Mouse (Mus musculus): ENCODE measurements around the gene Abcc6. TPM values are rescaled to one million over a fixed set of nuclear protein-coding genes. Genes with fewer than 3 reads are reported as not detected.

The Abcc6 gene
- polyA plus RNA-seq, 2 experiments: 4.1 to 12.0 TPM

DNA sequence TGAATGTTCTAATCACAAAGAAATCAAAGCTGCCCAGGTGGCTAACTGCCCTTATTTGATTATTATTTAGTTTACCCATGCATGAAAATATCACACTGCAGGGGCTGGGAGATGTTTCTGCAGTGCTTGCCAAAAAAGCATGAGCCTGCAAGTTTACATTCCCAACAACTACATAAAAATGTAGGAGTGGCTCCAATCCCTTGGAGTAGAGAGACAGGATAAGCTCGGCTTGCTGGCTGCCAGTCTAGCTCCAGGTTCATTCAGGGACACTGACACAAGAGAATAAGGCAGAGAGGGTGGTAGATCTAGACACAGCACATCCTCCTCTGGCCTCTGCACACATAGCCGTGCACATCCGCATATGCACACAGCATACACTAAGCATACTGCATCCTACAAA is 10.5 kb downstream of the Abcc6 start:
- TF ChIP-seq EP300 (IDR thresholded peaks at IDR 0.05; ENCODE audit: low read depth): no peak
- DNase-seq (ENCODE audit: low read depth in 3 of 3, low spot score in 3 of 3) (no peak), ATAC-seq (ENCODE audit: insufficient read depth) (no peak)
- Histone ChIP-seq H3K27ac (no peak overlapping the region), H3K4me1 (replicated peaks; ENCODE audit: control insufficient read depth in 2 of 2, insufficient read depth in 2 of 2, low read length in 1 of 2) (no peaks in the 10 kb centered on the region), H3K9me3 (ENCODE audit: control insufficient read depth, low read length) (no peaks in the 10 kb centered on the region), H3K36me3 (replicated peaks; ENCODE audit: control insufficient read depth, insufficient read depth, low read depth) (no peaks in the 10 kb centered on the region), H3K27me3 (ENCODE audit: control insufficient read depth, insufficient read depth, low read length) (no peaks in the 10 kb centered on the region; the same call in 1 of the 2 replicates), H3K4me3 (ENCODE audit: insufficient read depth in 1 of 2, low read depth in 2 of 2, low read length in 2 of 2) (no peak overlapping the region), H3K9ac (replicated peaks) (no peak overlapping the region), H3K4me2 (ENCODE audit: low read depth) (no peak overlapping the region)
- WGBS (ENCODE audit: insufficient replicate concordance): 62% methylated on average over 3 of the region's 3 CpGs

DNA sequence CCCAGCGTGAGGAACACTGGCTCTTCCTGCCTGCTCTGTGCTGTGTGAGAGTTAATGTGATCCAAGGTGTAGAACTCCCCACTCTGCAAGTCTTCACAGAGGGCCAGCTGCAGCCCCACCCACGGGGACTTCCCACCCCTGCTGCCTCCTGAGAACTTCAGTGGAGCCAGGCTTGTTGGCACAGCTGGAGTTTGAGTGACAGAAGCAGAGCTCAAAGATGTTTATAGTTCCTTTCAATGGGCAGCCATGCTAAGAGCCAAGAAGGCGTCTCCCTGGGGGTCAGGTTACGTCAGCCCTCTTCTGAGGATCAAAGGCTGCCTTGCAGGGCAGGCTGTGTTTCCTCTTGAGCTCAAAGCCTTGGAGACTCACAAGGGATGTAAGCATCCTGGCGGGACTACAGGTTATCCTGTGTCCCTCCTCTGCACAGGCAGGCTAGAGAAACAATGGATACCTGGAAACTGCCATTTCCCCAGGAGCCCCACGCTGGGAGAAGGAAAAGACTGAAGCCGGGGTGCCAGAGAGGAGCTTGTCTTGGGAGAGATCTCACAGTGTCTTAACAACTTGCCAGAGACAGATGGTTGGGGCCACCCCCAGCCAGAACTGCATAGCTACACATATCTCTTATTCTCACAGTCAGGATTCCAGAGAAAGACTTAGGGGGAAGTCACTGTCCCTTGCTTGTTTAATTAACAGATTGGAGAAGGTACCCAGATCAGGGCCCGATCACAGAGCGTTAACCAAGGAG is 16.7 kb downstream of the Abcc6 start:
- Histone ChIP-seq H3K9ac (replicated peaks) (no peak overlapping the region), H3K4me2 (ENCODE audit: low read depth) (no peak overlapping the region), H3K4me1 (replicated peaks; ENCODE audit: control insufficient read depth in 2 of 2, insufficient read depth in 2 of 2, low read length in 1 of 2) (no peaks in the 10 kb centered on the region), H3K4me3 (ENCODE audit: insufficient read depth in 1 of 2, low read depth in 2 of 2, low read length in 2 of 2) (no peak overlapping the region), H3K27me3 (ENCODE audit: control insufficient read depth, insufficient read depth, low read length) (no peaks in the 10 kb centered on the region), H3K36me3 (replicated peaks; ENCODE audit: control insufficient read depth, insufficient read depth, low read depth) (no peaks in the 10 kb centered on the region), H3K9me3 (ENCODE audit: control insufficient read depth, low read length) (no peaks in the 10 kb centered on the region), H3K27ac (no peak overlapping the region)
- WGBS (ENCODE audit: insufficient replicate concordance): 40% methylated on average over 9 of the region's 9 CpGs
- ATAC-seq (ENCODE audit: insufficient read depth) (no peak), DNase-seq (ENCODE audit: low read depth in 3 of 3, low spot score in 3 of 3) (no peak)
- TF ChIP-seq EP300 (IDR thresholded peaks at IDR 0.05; ENCODE audit: low read depth) (no peak), CTCF (IDR thresholded peaks at IDR 0.05; ENCODE audit: low read depth) (no peak)

DNA sequence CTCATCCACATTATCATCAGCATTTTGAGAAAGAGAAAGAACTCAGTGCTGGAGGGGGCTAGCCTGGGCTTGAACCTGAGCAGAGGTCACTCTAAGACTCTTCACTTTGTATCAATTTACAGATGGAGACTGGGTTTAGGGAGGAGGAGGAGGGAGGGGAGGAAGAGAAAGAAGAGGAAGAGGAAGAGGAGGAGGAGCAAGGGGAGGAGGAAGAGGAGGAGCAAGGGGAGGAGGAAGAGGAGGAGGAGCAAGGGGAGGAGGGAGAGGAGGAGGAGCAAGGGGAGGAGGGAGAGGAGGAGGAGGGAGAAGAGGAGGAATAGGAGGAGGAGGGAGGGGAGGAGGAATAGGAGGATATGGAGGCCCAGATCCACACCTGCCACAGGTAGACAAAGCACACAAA is 18.0 kb downstream of the Abcc6 start:
- Histone ChIP-seq H3K27ac (no peak overlapping the region), H3K4me1 (replicated peaks; ENCODE audit: control insufficient read depth in 2 of 2, insufficient read depth in 2 of 2, low read length in 1 of 2) (no peaks in the 10 kb centered on the region), H3K36me3 (replicated peaks; ENCODE audit: control insufficient read depth, insufficient read depth, low read depth) (no peaks in the 10 kb centered on the region), H3K27me3 (ENCODE audit: control insufficient read depth, insufficient read depth, low read length) (no peaks in the 10 kb centered on the region), H3K9me3 (ENCODE audit: control insufficient read depth, low read length) (no peaks in the 10 kb centered on the region), H3K9ac (replicated peaks) (no peak overlapping the region), H3K4me2 (ENCODE audit: low read depth) (no peak overlapping the region), H3K4me3 (ENCODE audit: insufficient read depth in 1 of 2, low read depth in 2 of 2, low read length in 2 of 2) (no peak overlapping the region)
- no peak for DNase-seq (ENCODE audit: low read depth in 3 of 3, low spot score in 3 of 3)
- ATAC-seq (ENCODE audit: insufficient read depth): no peak
- no peak for TF ChIP-seq CTCF (IDR thresholded peaks at IDR 0.05; ENCODE audit: low read depth)
- no peak for TF ChIP-seq EP300 (IDR thresholded peaks at IDR 0.05; ENCODE audit: low read depth)

DNA sequence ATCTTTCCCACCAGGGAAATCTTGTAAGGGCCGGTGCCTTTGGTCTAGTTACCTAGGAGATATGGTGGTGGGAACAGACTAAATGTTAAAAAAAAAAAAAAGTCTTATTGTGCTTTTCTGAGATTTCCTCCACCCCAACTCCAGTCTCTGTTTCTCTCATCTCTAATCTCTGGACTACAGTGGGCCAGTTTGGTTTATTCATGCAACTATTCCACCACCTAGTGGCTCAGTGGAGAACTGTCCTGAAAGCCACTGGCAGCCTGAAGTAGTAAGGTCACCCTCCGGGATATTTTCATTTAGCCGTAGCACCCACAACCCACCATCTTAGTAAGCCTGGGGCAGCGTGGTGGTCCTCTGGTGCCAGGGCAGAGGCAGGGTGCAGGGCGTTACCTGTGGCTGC is 20.5 kb downstream of the Abcc6 start:
- Histone ChIP-seq H3K27ac (no peak overlapping the region), H3K36me3 (replicated peaks; ENCODE audit: control insufficient read depth, insufficient read depth, low read depth) (no peaks in the 10 kb centered on the region), H3K9ac (replicated peaks) (no peak overlapping the region), H3K27me3 (ENCODE audit: control insufficient read depth, insufficient read depth, low read length) (no peaks in the 10 kb centered on the region), H3K4me2 (ENCODE audit: low read depth) (no peak overlapping the region), H3K9me3 (ENCODE audit: control insufficient read depth, low read length) (no peaks in the 10 kb centered on the region), H3K4me1 (replicated peaks; ENCODE audit: control insufficient read depth in 2 of 2, insufficient read depth in 2 of 2, low read length in 1 of 2) (no peaks in the 10 kb centered on the region), H3K4me3 (ENCODE audit: insufficient read depth in 1 of 2, low read depth in 2 of 2, low read length in 2 of 2) (no peak overlapping the region)
- WGBS (ENCODE audit: insufficient replicate concordance): 20% methylated on average over 5 of the region's 5 CpGs
- no peak for ATAC-seq (ENCODE audit: insufficient read depth)
- no peak for DNase-seq (ENCODE audit: low read depth in 3 of 3, low spot score in 3 of 3)
- TF ChIP-seq CTCF (IDR thresholded peaks at IDR 0.05; ENCODE audit: low read depth) (peak; percentile 74), EP300 (IDR thresholded peaks at IDR 0.05; ENCODE audit: low read depth) (no peak)

DNA sequence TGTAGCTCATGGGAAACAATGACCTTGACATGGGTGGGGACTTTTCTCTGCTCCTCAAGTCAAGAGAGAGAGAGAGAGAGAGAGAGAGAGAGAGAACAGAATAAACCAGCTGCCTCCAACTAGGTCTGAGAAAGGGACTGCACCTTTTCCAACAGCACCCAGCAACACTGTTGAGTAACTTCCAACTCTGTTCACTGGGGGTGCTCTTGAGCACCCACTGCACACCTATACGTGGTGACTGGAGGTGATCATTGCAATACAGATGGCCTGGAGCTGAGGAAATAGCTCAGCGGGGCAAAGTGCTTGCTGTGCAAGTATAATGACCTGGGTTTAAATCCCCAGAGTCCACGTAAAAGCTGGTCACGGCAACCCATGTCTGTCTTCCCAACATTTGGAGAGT is 27.4 kb downstream of the Abcc6 start:
- TF ChIP-seq EP300 (IDR thresholded peaks at IDR 0.05; ENCODE audit: low read depth): no peak
- peak; percentile 28; the same call in 1 of the 2 replicates for TF ChIP-seq CTCF (IDR thresholded peaks at IDR 0.05; ENCODE audit: low read depth)
- no peaks in the 10 kb centered on the region for H3K9me3 ChIP-seq (ENCODE audit: control insufficient read depth, low read length)
- ATAC-seq (ENCODE audit: insufficient read depth) (no peak), DNase-seq (ENCODE audit: low read depth in 3 of 3, low spot score in 3 of 3) (peak in 1 of 3 experiments; percentile 7)
- no peak overlapping the region for H3K27ac ChIP-seq
- 47% methylated on average over 4 of the region's 4 CpGs for WGBS (ENCODE audit: insufficient replicate concordance)
- no peaks in the 10 kb centered on the region for H3K36me3 ChIP-seq (replicated peaks; ENCODE audit: control insufficient read depth, insufficient read depth, low read depth)
- H3K4me2 ChIP-seq (ENCODE audit: low read depth): no peak overlapping the region
- H3K4me3 ChIP-seq (ENCODE audit: insufficient read depth in 1 of 2, low read depth in 2 of 2, low read length in 2 of 2): no peak overlapping the region
- H3K27me3 ChIP-seq (ENCODE audit: control insufficient read depth, insufficient read depth, low read length): no peaks in the 10 kb centered on the region
- H3K9ac ChIP-seq (replicated peaks): no peak overlapping the region
- H3K4me1 ChIP-seq (replicated peaks; ENCODE audit: control insufficient read depth in 2 of 2, insufficient read depth in 2 of 2, low read length in 1 of 2): no peaks in the 10 kb centered on the region
